Mouse (Mus musculus) E14TG2a.4 (cell line): ENCODE data around the gene Tysnd1.

Source experiments
- H3K27me3 ChIP-seq: 2 replicates; pipeline ENCODE4 v1.6.1; 2014; ENCODE audit warnings: low read length, control low read depth; ENCODE audit not compliant: insufficient read depth
- H3K36me3 ChIP-seq: 2 replicates; pipeline ENCODE4 v1.6.1; 2014; ENCODE audit warnings: low read length, control low read depth; ENCODE audit not compliant: insufficient read depth
- H3K4me1 ChIP-seq: replicated peaks from 2 replicates; pipeline ENCODE4 v1.6.1; 2014; ENCODE audit warnings: low read depth, low read length, control low read depth
- H3K4me3 ChIP-seq: replicated peaks from 2 replicates; pipeline ENCODE4 v1.5.1; 2014; ENCODE audit warnings: mild to moderate bottlenecking, low read length
- H3K9me3 ChIP-seq: 2 replicates; pipeline ENCODE4 v1.6.1; 2014; ENCODE audit warnings: low read length, control low read depth
- CTCF ChIP-seq: conservative IDR thresholded peaks from 2 replicates; pipeline ENCODE4 v1.5.1; 2014; ENCODE audit warnings: low read length
- NANOG ChIP-seq: IDR thresholded peaks from 2 replicates; pipeline ENCODE4 v1.6.1; 2014; ENCODE audit warnings: borderline replicate concordance, low read length, mixed read lengths
- POU5F1 ChIP-seq: IDR thresholded peaks from 2 replicates; pipeline ENCODE4 v1.6.1; 2014; ENCODE audit warnings: low read length, borderline replicate concordance

Tysnd1 gene

GRCm38 (mm10) chr10:61694870-61695670 is at the start of gene Tysnd1:
Gene Tysnd1, plus strand, starts transcription at chr10:61695514.
- H3K36me3 ChIP-seq = peaks cover 64% of the 10 kb centered on the region
- H3K27me3 ChIP-seq = peaks cover 6% of the 10 kb centered on the region
- H3K4me1 ChIP-seq = peaks cover 34% of the 10 kb centered on the region
- TF ChIP-seq NANOG (no peak), CTCF (peak; percentile 44), POU5F1 (no peak)
- H3K4me3 ChIP-seq = peak within 1 kb of the TSS; percentile 98
- no peaks in the 10 kb centered on the region for H3K9me3 ChIP-seq

GRCm38 (mm10) chr10:61646557-61646956 is 48.8 kb upstream of the Tysnd1 start:
- Histone ChIP-seq H3K9me3 (no peaks in the 10 kb centered on the region), H3K4me3 (no peak overlapping the region), H3K4me1 (peaks cover 39% of the 10 kb centered on the region), H3K27me3 (peaks cover 13% of the 10 kb centered on the region), H3K36me3 (peaks cover 12% of the 10 kb centered on the region)
- TF ChIP-seq POU5F1 = no peak

GRCm38 (mm10) chr10:61647790-61648736 is 47.3 kb upstream of the Tysnd1 start, which contains the start of gene Ppa1:
Gene Ppa1, plus strand, starts transcription at chr10:61648552.
- Histone ChIP-seq H3K4me1 (peaks cover 39% of the 10 kb centered on the region), H3K36me3 (peaks cover 26% of the 10 kb centered on the region), H3K4me3 (peak within 1 kb of the TSS; percentile 95), H3K9me3 (no peaks in the 10 kb centered on the region), H3K27me3 (peaks cover 4% of the 10 kb centered on the region)
- no peak for TF ChIP-seq NANOG
- no peak for TF ChIP-seq CTCF
- no peak for TF ChIP-seq POU5F1

GRCm38 (mm10) chr10:61648737-61649645 is 46.3 kb upstream of the Tysnd1 start:
- peaks cover 35% of the 10 kb centered on the region for H3K36me3 ChIP-seq
- TF ChIP-seq POU5F1 = no peak
- no peak for TF ChIP-seq NANOG
- TF ChIP-seq CTCF = no peak
- peak overlapping the region; percentile 95 for H3K4me3 ChIP-seq
- H3K9me3 ChIP-seq = no peaks in the 10 kb centered on the region
- 0 out of 2 replicates have a peak, but pooled peaks cover 3% of the 10 kb centered on the region for H3K27me3 ChIP-seq
- peaks cover 39% of the 10 kb centered on the region for H3K4me1 ChIP-seq

GRCm38 (mm10) chr10:61654105-61654504 is 41.2 kb upstream of the Tysnd1 start:
- Histone ChIP-seq H3K4me3 (no peak overlapping the region), H3K4me1 (peaks cover 34% of the 10 kb centered on the region), H3K36me3 (peaks cover 73% of the 10 kb centered on the region), H3K9me3 (no peaks in the 10 kb centered on the region), H3K27me3 (no peaks in the 10 kb centered on the region)
- TF ChIP-seq POU5F1 (no peak), NANOG (no peak), CTCF (no peak)

GRCm38 (mm10) chr10:61654691-61655090 is 40.6 kb upstream of the Tysnd1 start:
- peaks cover 79% of the 10 kb centered on the region for H3K36me3 ChIP-seq
- no peaks in the 10 kb centered on the region for H3K9me3 ChIP-seq
- TF ChIP-seq NANOG = no peak
- no peak for TF ChIP-seq CTCF
- TF ChIP-seq POU5F1 = no peak
- no peaks in the 10 kb centered on the region for H3K27me3 ChIP-seq
- no peak overlapping the region for H3K4me3 ChIP-seq
- peaks cover 28% of the 10 kb centered on the region for H3K4me1 ChIP-seq

GRCm38 (mm10) chr10:61655188-61655587 is 40.1 kb upstream of the Tysnd1 start:
- H3K4me1 ChIP-seq = peaks cover 25% of the 10 kb centered on the region
- no peaks in the 10 kb centered on the region for H3K9me3 ChIP-seq
- H3K36me3 ChIP-seq = peaks cover 84% of the 10 kb centered on the region
- TF ChIP-seq POU5F1 = no peak
- TF ChIP-seq NANOG = no peak
- no peak for TF ChIP-seq CTCF
- H3K27me3 ChIP-seq = no peaks in the 10 kb centered on the region
- H3K4me3 ChIP-seq = no peak overlapping the region
